Mouse (Mus musculus) embryo, embryonic 11.5 days (tissue): Measurements from ENCODE around the gene Sat2.
"Not testable (repeated sequence)": the region's sequence is repeated elsewhere in the genome, so short reads cannot be mapped to it uniquely, and the experiment has no call there.

Source experiments
- DNase-seq: peaks from one replicate; pipeline ENCODE4 v3.0.0-alpha.2; 2012; ENCODE audit warnings: low read depth, low spot score

The Sat2 gene

DNA sequence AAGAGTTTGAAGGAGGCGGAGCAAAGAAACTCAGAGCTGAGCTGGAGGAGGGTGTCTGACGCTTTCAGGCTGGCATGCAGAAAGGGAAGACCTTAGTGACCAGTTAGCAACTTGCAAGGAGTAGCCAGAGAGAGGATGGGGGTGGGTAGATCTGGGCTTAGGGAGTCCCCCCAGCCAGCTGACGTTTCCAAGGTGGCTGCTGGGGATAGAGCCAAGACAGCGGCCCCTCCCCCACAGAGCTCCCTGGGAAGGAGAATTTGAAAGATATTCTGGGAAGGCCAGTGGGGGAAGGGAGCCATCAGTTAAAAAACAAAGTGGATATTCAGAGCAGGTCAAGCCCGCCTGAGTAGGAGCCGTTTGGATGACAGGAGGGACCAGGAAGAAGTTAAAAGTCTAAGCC, 21.7 kb upstream of the Sat2 start:
- no peak for DNase-seq

GRCm38 (mm10) chr11:69601768-69602167, 20.1 kb upstream of the Sat2 start:
- DNase-seq: no peak

GRCm38 (mm10) chr11:69603516-69603915, 18.3 kb upstream of the Sat2 start:
- DNase-seq: no peak

GRCm38 (mm10) chr11:69604347-69604746, 17.5 kb upstream of the Sat2 start:
- DNase-seq: no peak

- DNase-seq: no peak
Measured at GRCm38 (mm10) chr11:69604795-69605664, 16.8 kb upstream of the Sat2 start.

DNA sequence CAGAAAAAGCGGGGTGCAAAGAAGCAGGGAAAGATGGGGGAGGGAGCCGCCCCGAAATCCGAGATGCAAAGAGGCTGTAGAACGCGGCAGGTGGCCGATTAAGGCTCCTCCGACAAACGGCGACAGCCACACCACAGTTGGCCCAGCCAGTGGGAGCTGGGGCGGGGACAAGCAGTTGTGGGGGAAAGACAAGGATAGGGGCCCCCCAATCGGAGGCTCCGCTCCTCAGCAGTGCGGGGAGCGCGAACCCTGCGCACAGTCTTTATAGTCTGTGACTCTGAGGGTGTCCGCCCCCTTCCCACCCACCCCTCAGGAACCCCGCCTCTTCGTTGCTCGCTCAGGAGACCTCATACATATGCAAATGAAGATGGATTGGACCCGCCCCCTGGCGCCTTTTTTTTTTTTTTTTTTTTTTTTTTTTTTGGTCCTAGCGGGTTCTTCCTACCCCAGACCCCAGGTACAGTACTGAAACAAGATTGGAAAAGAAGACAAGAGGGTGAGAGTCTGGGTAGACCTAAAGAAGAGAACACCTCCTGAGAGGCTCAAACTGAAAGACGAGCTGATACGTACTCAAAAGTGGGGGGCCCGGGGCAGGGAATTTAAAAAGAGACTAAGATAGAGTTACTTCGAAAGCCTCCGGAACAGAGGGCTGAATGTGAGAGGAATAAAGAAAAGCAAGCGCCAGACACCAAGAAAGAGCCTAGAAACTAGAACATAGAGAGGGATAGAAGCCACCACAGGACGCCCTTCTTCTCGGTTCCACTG, 15.9 kb upstream of the Sat2 start, which contains the start of gene Atp1b2:
Gene Atp1b2, minus strand, starts transcription at position 217 of the 765 bp plus-strand sequence.
- DNase-seq: peak; percentile 66

GRCm38 (mm10) chr11:69606491-69606795, 15.4 kb upstream of the Sat2 start:
- no peak for DNase-seq

DNA sequence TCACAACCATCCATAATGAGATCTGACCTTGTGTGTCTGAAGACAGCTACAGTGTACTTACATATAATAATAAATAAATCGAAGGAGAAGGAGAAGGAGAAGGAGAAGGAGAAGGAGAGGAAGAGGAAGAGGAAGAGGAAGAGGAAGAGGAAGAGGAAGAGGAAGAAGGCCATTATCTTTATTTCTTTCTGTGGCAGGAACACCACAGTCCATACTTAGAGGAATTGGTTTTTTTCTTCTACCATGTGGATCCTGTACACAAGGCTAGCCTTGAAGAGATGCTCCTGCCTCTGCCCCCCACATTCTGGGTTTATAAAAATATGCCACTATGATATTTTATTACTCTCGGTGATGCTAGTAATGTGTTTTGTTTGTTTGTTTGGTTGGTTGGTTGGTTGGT, 15.0 kb upstream of the Sat2 start:
- no peak for DNase-seq

- no peak for DNase-seq
Measured at GRCm38 (mm10) chr11:69608525-69608924, 13.3 kb upstream of the Sat2 start.

DNA sequence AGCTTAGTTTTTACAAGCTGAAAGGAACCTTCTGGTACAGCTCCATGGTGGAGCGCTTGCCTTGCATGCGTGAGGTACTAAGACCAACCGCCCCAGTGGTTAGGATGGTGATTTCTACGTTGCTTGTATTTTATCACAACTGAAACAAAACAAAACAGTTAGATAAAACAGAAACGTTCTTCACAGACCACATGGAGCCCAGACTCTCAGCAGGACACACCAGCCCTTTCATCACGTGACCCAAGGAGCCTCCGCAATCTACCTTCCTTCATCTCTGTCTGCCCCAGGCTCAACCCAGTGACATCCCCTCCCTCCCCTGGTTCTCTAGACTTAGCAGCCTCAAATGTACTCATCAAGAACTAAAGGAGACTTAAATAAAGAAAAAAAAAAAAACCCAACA, 12.4 kb upstream of the Sat2 start:
- no peak for DNase-seq

DNA sequence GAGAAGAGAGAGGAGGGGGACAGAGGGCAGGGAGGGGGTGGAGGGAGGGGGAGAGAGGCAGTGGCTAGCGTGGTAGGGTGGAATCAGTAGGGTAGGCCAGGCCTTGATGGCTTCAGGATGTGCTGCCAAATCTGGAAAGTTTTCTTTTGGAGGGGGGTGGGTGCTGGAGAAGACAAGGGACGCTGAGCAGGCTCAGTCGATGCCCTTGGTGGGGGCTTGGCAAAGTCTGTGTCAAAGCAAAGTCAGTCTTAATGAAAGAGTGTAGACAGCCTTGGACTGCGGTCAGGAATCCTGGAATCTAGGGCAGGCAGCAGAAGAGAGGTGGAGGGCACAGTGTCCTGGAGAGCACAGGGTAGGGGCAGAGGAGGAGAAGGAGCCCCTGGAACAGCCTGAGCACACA, 10.9 kb upstream of the Sat2 start:
- DNase-seq: no peak

GRCm38 (mm10) chr11:69613553-69614256, 8.1 kb upstream of the Sat2 start:
- DNase-seq: peak; percentile 69

DNA sequence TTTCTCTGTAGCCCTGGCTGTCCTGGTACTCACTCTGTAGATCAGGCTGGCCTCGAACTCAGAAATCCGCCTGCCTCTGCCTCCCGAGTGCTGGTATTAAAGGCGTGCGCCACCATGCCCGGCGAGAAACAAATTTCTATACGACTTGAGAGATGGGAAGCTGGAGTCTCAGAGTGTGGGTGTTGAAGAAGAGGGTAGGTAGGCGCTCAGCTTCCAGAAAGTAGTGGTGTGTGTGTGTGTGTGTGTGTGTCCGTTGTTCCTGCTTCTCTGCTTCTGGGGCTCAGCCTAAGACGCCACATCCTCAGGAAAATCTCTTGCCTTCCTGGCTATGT, 7.6 kb upstream of the Sat2 start:
- not testable (repeated sequence) for DNase-seq

DNA sequence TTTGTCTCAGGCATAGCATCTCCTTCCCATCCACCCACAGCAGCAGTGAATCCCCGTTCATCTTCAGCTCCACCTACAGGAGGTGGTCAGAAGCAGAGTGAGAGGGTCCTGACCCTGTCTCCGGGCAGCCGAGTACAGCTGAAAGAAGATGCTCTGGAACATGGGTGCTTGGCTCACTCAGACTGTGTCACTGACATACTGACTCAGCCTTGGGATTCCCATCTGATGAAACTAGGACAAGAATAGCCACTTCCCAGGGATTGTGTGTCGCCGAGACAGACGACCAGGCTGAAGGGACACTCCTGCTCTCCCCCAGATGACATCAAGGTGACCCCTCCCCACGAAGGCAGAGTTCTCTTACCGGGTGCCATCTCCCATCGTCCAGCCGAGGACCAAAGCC, 5.0 kb upstream of the Sat2 start:
- DNase-seq: no peak

- no peak for DNase-seq
Measured at GRCm38 (mm10) chr11:69617805-69618204, 4.0 kb upstream of the Sat2 start, which contains the start of gene Shbg. Shbg (minus strand) TSS chr11:69617905.

GRCm38 (mm10) chr11:69620394-69621081, 1.3 kb upstream of the Sat2 start:
- DNase-seq: no peak

GRCm38 (mm10) chr11:69622406-69622805, 582 bp downstream of the Sat2 start:
- no peak for DNase-seq

DNA sequence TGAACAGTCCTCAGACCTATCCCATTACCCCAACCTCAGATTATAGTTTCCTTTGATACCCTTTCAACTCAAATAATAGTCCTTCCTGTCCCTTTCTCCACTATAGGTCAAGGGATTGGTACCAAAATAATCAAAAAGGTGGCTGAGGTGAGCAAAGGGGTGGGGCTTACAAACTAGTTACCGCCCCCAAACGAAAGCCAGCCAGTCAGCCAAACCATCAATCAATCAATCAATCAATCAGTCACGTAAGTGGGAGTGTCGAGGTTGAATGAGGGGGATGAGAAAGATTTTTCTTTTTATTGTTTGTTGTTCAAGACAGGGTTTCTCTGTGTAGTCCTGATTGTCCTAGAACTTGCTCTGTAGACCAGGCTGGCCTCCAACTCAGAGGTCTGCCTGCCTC, 1.2 kb downstream of the Sat2 start:
- DNase-seq: no peak

- DNase-seq: not testable (repeated sequence)
Measured at GRCm38 (mm10) chr11:69624339-69624738, 2.5 kb downstream of the Sat2 start.

DNA sequence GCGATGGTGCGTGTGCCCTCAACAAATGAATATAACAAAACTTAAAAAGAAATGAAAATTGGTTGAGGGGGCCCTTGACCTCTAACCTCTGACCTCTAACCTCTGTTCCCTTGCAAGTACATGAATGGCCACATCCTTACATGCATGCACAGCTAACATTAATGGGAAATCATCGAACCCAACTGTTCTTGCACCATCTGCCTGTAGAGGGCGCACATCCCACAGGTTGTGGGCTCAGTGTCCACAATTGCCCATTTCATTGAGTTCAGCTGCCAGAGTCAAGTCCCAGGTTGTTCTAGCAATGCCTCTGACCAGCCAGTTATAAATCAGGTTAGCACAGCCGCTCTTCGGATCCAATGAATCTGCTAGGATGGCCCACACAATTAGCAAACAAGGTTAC, 6.5 kb downstream of the Sat2 start:
- DNase-seq: peak; percentile 76

DNA sequence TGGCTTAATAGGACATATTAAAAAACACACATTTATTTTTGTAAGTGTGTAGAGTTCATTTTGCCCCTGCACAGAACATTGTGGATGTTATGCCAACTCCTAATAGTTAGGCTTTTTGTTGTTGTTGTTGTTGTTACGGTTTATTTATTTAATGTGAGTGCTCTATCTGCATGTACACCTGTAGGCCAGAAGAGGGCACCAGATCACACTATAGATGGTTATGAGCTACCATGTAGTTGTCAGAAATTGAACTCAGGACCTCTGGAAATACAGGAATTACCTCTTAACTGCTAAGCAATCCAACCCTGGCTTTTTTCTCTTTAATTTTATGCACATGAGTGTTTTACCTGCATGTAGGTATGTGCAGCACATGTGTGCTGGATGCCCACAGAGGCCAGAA, 8.0 kb downstream of the Sat2 start:
- DNase-seq: no peak
